Mouse (Mus musculus): ENCODE results near the gene Lman2.

GRCm38 (mm10) chr13:55344286-55344685, 18.3 kb downstream of the Lman2 start:
- no peak for TF ChIP-seq ZC3H11A (IDR thresholded peaks at IDR 0.05; ENCODE audit: borderline replicate concordance, low read depth, low read length)
- TF ChIP-seq MAFK (IDR thresholded peaks at IDR 0.05; ENCODE audit: insufficient read depth, low read depth, low read length), result no peak
- TF ChIP-seq HCFC1 (IDR thresholded peaks at IDR 0.05; ENCODE audit: borderline replicate concordance, insufficient read depth, low read length), result no peak
